Mouse (Mus musculus) ES-E14 (cell line): ENCODE data around the gene Arl2. TPM values are rescaled to one million over a fixed set of nuclear protein-coding genes. Genes with fewer than 3 reads are reported as not detected.

ENCODE experiments used
- DNase-seq: peaks from one replicate; pipeline ENCODE4 v3.0.0-alpha.2; 2013; ENCODE audit warnings: low read depth, low spot score
- H3K27ac ChIP-seq: 2 replicates; pipeline ENCODE4 v1.5.1; 2012; ENCODE audit warnings: low read depth, mild to moderate bottlenecking, low read length, moderate library complexity, mixed read lengths; ENCODE audit not compliant: poor library complexity, insufficient read depth, severe bottlenecking
- H3K36me3 ChIP-seq: 2 replicates; pipeline ENCODE4 v1.6.1; 2012; ENCODE audit warnings: mild to moderate bottlenecking, low read length, moderate library complexity, mixed read lengths; ENCODE audit not compliant: control insufficient read depth, poor library complexity, insufficient read depth, severe bottlenecking
- H3K4me1 ChIP-seq, 2 experiments: fragments of 150-350 bp in 1 of 2; sonication (generic) in 1 of 2; 2 replicates each; pipeline ENCODE4 v1.6.1; 2012; ENCODE audit warnings: low read length in 2 of 2, mild to moderate bottlenecking in 1 of 2, mixed read lengths in 1 of 2; ENCODE audit not compliant: control insufficient read depth in 2 of 2, insufficient read depth in 2 of 2, poor library complexity in 1 of 2
- H3K4me3 ChIP-seq, 2 experiments: fragments of 150-350 bp in 1 of 2; sonication (generic) in 1 of 2; 2 replicates each; pipeline ENCODE4 v1.5.1; 2012; ENCODE audit warnings: low read length in 2 of 2, low read depth in 1 of 2, mild to moderate bottlenecking in 1 of 2, mixed read lengths in 1 of 2; ENCODE audit not compliant: insufficient read depth in 1 of 2, poor library complexity in 1 of 2, severe bottlenecking in 1 of 2
- H3K9ac ChIP-seq: 2 replicates; pipeline ENCODE4 v1.6.1; 2012; ENCODE audit warnings: low read depth, mild to moderate bottlenecking, low read length, mixed read lengths; ENCODE audit not compliant: poor library complexity, insufficient read depth, severe bottlenecking
- H3K9me3 ChIP-seq: fragments of 150-350 bp; sonication (generic); 2 replicates; pipeline ENCODE4 v1.6.1; 2012; ENCODE audit warnings: low read depth, mild to moderate bottlenecking, low read length; ENCODE audit not compliant: control insufficient read depth, insufficient read depth
- CHD2 ChIP-seq: IDR thresholded peaks from 2 replicates; pipeline ENCODE4 v1.6.1; 2014; ENCODE audit warnings: mild to moderate bottlenecking, low read depth, low read length, inconsistent platforms
- HCFC1 ChIP-seq: IDR thresholded peaks from 2 replicates; pipeline ENCODE4 v1.6.1; 2012; ENCODE audit warnings: low read length, inconsistent platforms, borderline replicate concordance; ENCODE audit not compliant: insufficient read depth
- MAFK ChIP-seq: IDR thresholded peaks from 2 replicates; pipeline ENCODE4 v1.6.1; 2014; ENCODE audit warnings: mild to moderate bottlenecking, low read depth, low read length, inconsistent platforms; ENCODE audit not compliant: insufficient read depth
- ZC3H11A ChIP-seq: IDR thresholded peaks from 2 replicates; pipeline ENCODE4 v1.6.1; 2012; ENCODE audit warnings: low read depth, mild to moderate bottlenecking, inconsistent platforms, low read length, borderline replicate concordance
- ZNF384 ChIP-seq: IDR thresholded peaks from 2 replicates; pipeline ENCODE4 v1.6.1; 2012; ENCODE audit warnings: low read depth, low read length, inconsistent platforms
- in situ Hi-C, 2 experiments: fragments of 600-800 bp; cut with MboI; formaldehyde crosslinking; loops; one replicate each; pipeline ENCODE4 v1.15.1; 2025; ENCODE audit warnings: low sequenced_read_pairs in 2 of 2, inconsistent platforms in 1 of 2; ENCODE audit not compliant: unreplicated experiment in 2 of 2
- total RNA-seq: library from RNA; depleted of rRNA; stranded (reverse); fragments of 300-350 nt; gene quantifications from 2 replicates; pipeline ENCODE4 v1.2.3, GENCODE M21; 2012

The Arl2 gene
- total RNA-seq, 1 experiment = 43.8 TPM

DNA sequence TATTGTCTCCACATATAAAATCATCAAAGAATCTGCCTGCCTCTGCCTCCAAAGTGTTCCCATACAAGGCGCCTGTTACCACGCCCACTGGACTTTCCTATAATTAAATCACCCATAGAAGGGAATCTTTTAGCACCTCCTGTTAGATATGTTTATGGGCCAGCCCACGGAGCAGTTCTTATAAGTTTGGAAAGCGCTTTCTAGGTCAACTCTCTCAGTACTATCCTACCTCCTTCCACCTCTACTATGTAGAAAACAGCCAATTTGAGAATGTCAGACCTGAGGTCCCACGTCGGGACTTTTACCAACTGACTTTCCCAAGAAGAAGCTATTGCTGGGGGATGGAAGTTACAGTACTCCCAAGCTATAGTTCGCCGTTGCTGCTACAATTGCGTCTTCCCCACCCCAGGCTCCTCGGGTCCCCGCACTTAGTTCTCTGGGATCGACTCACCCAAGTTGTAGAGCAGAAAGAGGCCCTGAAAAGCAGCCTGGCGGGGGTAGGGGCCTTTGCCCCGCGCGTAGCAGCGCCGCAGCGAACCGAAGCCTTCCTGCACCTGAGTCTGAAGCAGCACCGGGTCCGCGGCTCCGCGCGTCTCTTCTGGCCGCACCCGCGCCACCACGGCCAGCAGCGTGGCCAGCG lies 23.9 kb downstream of the Arl2 start:
- peak overlapping the region; percentile 86 to 96 for H3K4me3 ChIP-seq
- no peak for DNase-seq
- H3K4me1 ChIP-seq = peaks cover 2 to 17% of the 10 kb centered on the region in 2 experiments; a peak in 1 of 4 replicates
- peak overlapping the region; percentile 92 for H3K9ac ChIP-seq
- peak overlapping the region; percentile 75 for H3K27ac ChIP-seq
- in situ Hi-C loops = no loop called here
- H3K9me3 ChIP-seq = no peaks in the 10 kb centered on the region
- H3K36me3 ChIP-seq = peaks cover 18% of the 10 kb centered on the region
- TF ChIP-seq ZC3H11A (no peak), MAFK (no peak), CHD2 (no peak), ZNF384 (no peak), HCFC1 (no peak)

DNA sequence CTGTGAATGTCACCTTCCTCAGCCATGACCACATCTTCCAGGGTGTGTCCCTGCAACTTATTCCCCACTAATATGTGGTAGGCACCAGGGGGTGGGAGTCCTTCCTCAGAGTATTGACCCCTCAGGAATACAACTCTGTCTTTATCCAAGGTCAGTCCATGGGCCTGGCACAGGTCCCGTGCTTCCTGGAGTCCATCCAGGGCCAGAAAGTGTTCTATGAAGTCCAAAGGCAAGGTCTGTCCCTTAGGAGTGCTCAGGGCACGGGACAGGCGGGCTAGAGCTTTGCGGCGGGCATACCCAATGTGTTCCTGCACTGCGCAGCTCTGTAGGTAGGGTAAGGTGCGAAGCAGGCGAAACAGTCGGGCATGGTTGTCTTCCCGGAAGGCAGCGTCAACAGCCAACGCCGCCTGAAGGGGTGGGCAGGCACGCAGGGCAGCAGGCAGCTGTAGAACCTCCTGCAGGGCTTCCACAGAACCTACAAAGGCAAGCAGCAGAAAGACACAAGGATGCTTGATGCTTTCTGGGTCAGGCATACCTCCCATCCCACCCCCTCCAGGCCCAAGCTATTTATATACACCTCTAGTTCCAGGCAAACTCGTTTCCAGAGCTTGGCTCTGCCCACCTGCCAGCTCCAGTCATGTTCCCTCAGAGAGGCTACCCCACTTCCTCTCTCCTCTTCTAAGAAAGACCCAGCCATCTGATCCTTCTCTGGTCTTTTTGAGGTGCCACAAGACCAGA lies 25.1 kb downstream of the Arl2 start:
- DNase-seq = no peak
- Histone ChIP-seq H3K9ac (peak overlapping the region; percentile 6; the same call in 1 of the 2 replicates), H3K9me3 (no peaks in the 10 kb centered on the region), H3K4me1 (peaks cover 2 to 8% of the 10 kb centered on the region in 2 experiments; a peak in 1 of 4 replicates), H3K36me3 (peaks cover 18% of the 10 kb centered on the region), H3K27ac (no peak overlapping the region), H3K4me3 (no peak overlapping the region)
- in situ Hi-C loops = no loop called here
- TF ChIP-seq ZC3H11A = no peak

- peaks cover 0 to 3% of the 10 kb centered on the region in 2 experiments; a peak in 1 of 4 replicates for H3K4me1 ChIP-seq
- H3K36me3 ChIP-seq = peaks cover 18% of the 10 kb centered on the region
- no peak overlapping the region for H3K9ac ChIP-seq
- no peaks in the 10 kb centered on the region for H3K9me3 ChIP-seq
- DNase-seq = no peak
- no peak overlapping the region for H3K4me3 ChIP-seq
- TF ChIP-seq MAFK = no peak
- no peak for TF ChIP-seq HCFC1
- no peak for TF ChIP-seq ZC3H11A
- no peak for TF ChIP-seq CHD2
- no peak for TF ChIP-seq ZNF384
- H3K27ac ChIP-seq = no peak overlapping the region
- in situ Hi-C loops = no loop called here
These were observed 28.2 kb downstream of the Arl2 start for GRCm38 (mm10) chr19:6113116-6113515.

DNA sequence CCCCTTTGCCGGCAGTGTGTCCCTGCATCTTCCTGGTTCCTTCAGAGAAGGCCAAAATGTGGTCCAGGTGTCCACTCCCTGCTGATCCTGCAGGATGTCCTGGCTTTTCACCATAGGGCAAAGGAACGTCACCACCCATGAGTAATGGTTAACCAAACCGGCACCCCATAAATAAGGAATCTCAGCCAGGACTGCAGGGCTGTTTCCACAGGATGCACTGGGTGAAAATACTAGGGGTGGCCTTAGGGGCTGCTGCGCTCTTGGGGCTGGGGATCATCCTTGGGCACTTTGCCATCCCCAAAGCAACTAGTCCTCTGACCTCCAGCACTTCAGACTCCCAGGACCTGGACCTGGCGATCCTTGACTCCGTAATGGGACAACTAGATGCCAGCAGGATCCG lies 35.8 kb downstream of the Arl2 start, which contains the start of gene Naaladl1:
Gene Naaladl1 (plus strand): TSS at position 197 of the 400 bp plus-strand sequence.
- in situ Hi-C loops = no loop called here
- H3K36me3 ChIP-seq = peaks cover 4% of the 10 kb centered on the region; the same call in 1 of the 2 replicates
- H3K9ac ChIP-seq = peak within 1 kb of the TSS; percentile 17; the same call in 1 of the 2 replicates
- no peak within 1 kb of the TSS for H3K4me3 ChIP-seq
- no peak within 1 kb of the TSS for H3K27ac ChIP-seq
- no peak for DNase-seq
- no peak for TF ChIP-seq MAFK
- no peak for TF ChIP-seq CHD2
- TF ChIP-seq HCFC1 = no peak
- TF ChIP-seq ZNF384 = no peak
- TF ChIP-seq ZC3H11A = no peak
- H3K4me1 ChIP-seq = peaks cover 0 to 11% of the 10 kb centered on the region in 2 experiments; a peak in 2 of 4 replicates
- no peaks in the 10 kb centered on the region for H3K9me3 ChIP-seq
